Mouse (Mus musculus) lung, adult 10 weeks (tissue): ENCODE data around the gene Vps36. TPM values are rescaled to one million over a fixed set of nuclear protein-coding genes. Genes with fewer than 3 reads are reported as not detected.

Experiments used
- polyA plus RNA-seq: library from polyadenylated mRNA; stranded (reverse); fragments of 350-450 nt; fragmentation: Illumina TruSeq; extraction: RNeasy Lipid Tissue Mini Kit (QIAGEN cat#74804); gene quantifications from one replicate; pipeline ENCODE4 v1.2.3, GENCODE M21; 2014; ENCODE audit warnings: low read depth, low replicate concordance; ENCODE audit not compliant: insufficient read depth

The Vps36 gene
- 21.4 TPM for polyA plus RNA-seq

GRCm38 (mm10) chr8:22192660-22193431 lies at the start of gene Vps36:
TSS of gene Vps36 (plus strand) at chr8:22192809.

GRCm38 (mm10) chr8:22166080-22166603 lies 26.5 kb upstream of the Vps36 start, which contains the start of gene Nek3:
TSS of gene Nek3 (minus strand) at chr8:22166435.

GRCm38 (mm10) chr8:22185431-22186397 lies 6.9 kb upstream of the Vps36 start, which contains the start of gene Ckap2:
TSS of gene Ckap2 (minus strand) at chr8:22185819.

GRCm38 (mm10) chr8:22227061-22227877 lies 34.7 kb downstream of the Vps36 start, which contains the start of gene Thsd1:
TSS of gene Thsd1 (plus strand) at chr8:22227313.

Other genes starting within 250 kb of the Vps36 start
- not detected for gene Defb13, start 246.0 kb upstream of the Vps36 start, polyA plus RNA-seq
- not detected for gene Fam90a1a, start 234.1 kb upstream of the Vps36 start, polyA plus RNA-seq
- not detected for gene Ccdc70, start 223.0 kb upstream of the Vps36 start, polyA plus RNA-seq
- gene Atp7b, start 132.5 kb upstream of the Vps36 start, polyA plus RNA-seq: 7.2 TPM
- 5.5 TPM for gene Alg11, start 132.1 kb upstream of the Vps36 start, polyA plus RNA-seq
- gene Nek5, start 67.8 kb upstream of the Vps36 start, polyA plus RNA-seq: 7.0 TPM
- gene Nek3, start 26.4 kb upstream of the Vps36 start, polyA plus RNA-seq: 1.9 TPM
- gene Ckap2, start 7.0 kb upstream of the Vps36 start, polyA plus RNA-seq: 0.74 TPM
- gene Thsd1, start 34.5 kb downstream of the Vps36 start, polyA plus RNA-seq: 10.5 TPM
- gene Tpte, start 90.6 kb downstream of the Vps36 start, polyA plus RNA-seq: not detected
- 4.9 TPM for gene Slc25a15, start 205.8 kb downstream of the Vps36 start, polyA plus RNA-seq
- 15.2 TPM for gene Mrps31, start 218.6 kb downstream of the Vps36 start, polyA plus RNA-seq